Mouse (Mus musculus) C2C12 (cell line): ENCODE data around the gene Mfap1b.

Experiments used
- CEBPB ChIP-seq: IDR thresholded peaks from one replicate; pipeline ENCODE4 v1.6.1; 2011; ENCODE audit warnings: low read depth, mild to moderate bottlenecking, control low read depth, moderate library complexity
- CTCF ChIP-seq: IDR thresholded peaks from one replicate; pipeline ENCODE4 v1.5.1; 2011; ENCODE audit not compliant: control insufficient read depth, insufficient read depth, insufficient read length
- MAX ChIP-seq: IDR thresholded peaks from one replicate; pipeline ENCODE4 v1.6.1; 2011; ENCODE audit warnings: mild to moderate bottlenecking, control low read depth
- USF1 ChIP-seq: IDR thresholded peaks from one replicate; pipeline ENCODE4 v1.6.1; 2011; ENCODE audit warnings: low read depth, mild to moderate bottlenecking, control low read depth, moderate library complexity

DNA sequence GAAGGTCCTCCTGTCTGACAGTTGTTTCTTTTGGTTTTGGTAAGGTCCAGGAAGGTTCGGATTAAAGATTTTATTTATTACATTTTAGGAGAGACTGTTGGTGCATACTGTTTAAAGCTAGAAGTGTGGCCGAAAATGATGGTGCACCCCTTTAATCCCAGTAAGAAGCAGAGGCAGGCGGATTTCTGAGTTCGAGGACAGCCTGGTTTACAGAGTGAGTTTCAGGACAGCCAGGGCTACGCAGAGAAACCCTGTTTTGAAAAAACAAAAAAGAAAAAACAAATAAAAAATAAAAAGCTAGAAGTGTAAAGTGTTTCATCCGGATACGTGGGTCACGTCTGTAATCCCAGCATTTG is 291 bp upstream of the Mfap1b start:
- no peak for TF ChIP-seq MAX
- no peak for TF ChIP-seq CTCF
- no peak for TF ChIP-seq CEBPB
- TF ChIP-seq USF1, result no peak
